Mouse (Mus musculus) kidney, adult 18-20 months (tissue): Measurements from ENCODE around the gene Lsm14a.

Experiments used
- DNase-seq: peaks from one replicate; pipeline ENCODE4 v3.0.0; 2021

Lsm14a gene

GRCm38 (mm10) chr7:34309186-34309764 is 83.8 kb downstream of the Lsm14a start:
- DNase-seq = no peak

GRCm38 (mm10) chr7:34308586-34308985 is 84.5 kb downstream of the Lsm14a start:
- no peak for DNase-seq

- peak; percentile 45 for DNase-seq
Observed at GRCm38 (mm10) chr7:34305454-34305853, 87.7 kb downstream of the Lsm14a start.

- DNase-seq = no peak
Observed at GRCm38 (mm10) chr7:34302651-34303050, 90.5 kb downstream of the Lsm14a start.

- DNase-seq = no peak
Observed at GRCm38 (mm10) chr7:34301952-34302351, 91.2 kb downstream of the Lsm14a start.

- no peak for DNase-seq
Observed at GRCm38 (mm10) chr7:34298818-34299217, 94.3 kb downstream of the Lsm14a start.

GRCm38 (mm10) chr7:34296124-34296523 is 97.0 kb downstream of the Lsm14a start:
- DNase-seq = no peak
